Mouse (Mus musculus): ENCODE data around the gene Rasa1. TPM values are rescaled to one million over a fixed set of nuclear protein-coding genes. Genes with fewer than 3 reads are reported as not detected.
A peak's percentile ranks its signal among the peaks of the same experiment; 100 is the strongest.

The Rasa1 gene
- polyA plus RNA-seq, 1 experiment = 26.3 TPM

DNA sequence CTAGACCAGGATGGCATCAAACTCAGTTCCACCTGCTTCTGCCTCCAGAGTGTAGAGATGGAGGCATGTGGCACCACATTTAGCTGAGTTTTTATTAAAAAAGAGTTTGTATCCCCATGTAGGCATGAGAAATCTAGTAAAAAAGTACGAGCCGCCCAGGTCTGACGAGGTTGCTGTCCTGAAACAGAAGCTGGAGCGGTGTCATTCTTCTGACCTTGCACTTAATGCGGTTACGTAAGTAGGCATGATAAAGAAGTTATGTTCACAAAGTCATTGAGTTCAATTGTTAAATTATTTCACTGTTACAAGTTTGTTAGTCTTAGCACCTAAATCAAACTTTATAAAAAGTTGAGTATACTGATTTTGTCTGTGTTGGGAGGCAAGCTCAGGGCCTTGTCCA is 80.3 kb downstream of the Rasa1 start:
- no peak overlapping the region for H3K4me3 ChIP-seq (ENCODE audit: insufficient read depth, low read depth, low read length)
- H3K4me1 ChIP-seq (ENCODE audit: control insufficient read depth, insufficient read depth, insufficient read length, low read length) = no peaks in the 10 kb centered on the region
- H3K27ac ChIP-seq (replicated peaks; ENCODE audit: low read depth, low read length) = no peak overlapping the region

- no peak overlapping the region for H3K4me3 ChIP-seq (ENCODE audit: insufficient read depth, low read depth, low read length)
- H3K27ac ChIP-seq (replicated peaks; ENCODE audit: low read depth, low read length) = no peak overlapping the region
- no peaks in the 10 kb centered on the region for H3K4me1 ChIP-seq (ENCODE audit: control insufficient read depth, insufficient read depth, insufficient read length, low read length)
Observed at GRCm38 (mm10) chr13:85207493-85207892, 81.4 kb downstream of the Rasa1 start.

GRCm38 (mm10) chr13:85191253-85191652 is 97.7 kb downstream of the Rasa1 start:
- Histone ChIP-seq H3K4me1 (ENCODE audit: control insufficient read depth, insufficient read depth, insufficient read length, low read length) (peaks cover 5% of the 10 kb centered on the region; the same call in 1 of the 2 replicates), H3K27ac (replicated peaks; ENCODE audit: low read depth, low read length) (no peak overlapping the region), H3K4me3 (ENCODE audit: insufficient read depth, low read depth, low read length) (no peak overlapping the region)

- peak overlapping the region; percentile 67 for H3K27ac ChIP-seq (replicated peaks; ENCODE audit: low read depth, low read length)
- peaks cover 5% of the 10 kb centered on the region; the same call in 1 of the 2 replicates for H3K4me1 ChIP-seq (ENCODE audit: control insufficient read depth, insufficient read depth, insufficient read length, low read length)
Observed at GRCm38 (mm10) chr13:85189644-85190121, 99.2 kb downstream of the Rasa1 start.

GRCm38 (mm10) chr13:85188903-85189643 is 99.9 kb downstream of the Rasa1 start, which contains the start of gene Ccnh:
Gene Ccnh (plus strand): TSS chr13:85189408.
- peaks cover 5% of the 10 kb centered on the region; the same call in 1 of the 2 replicates for H3K4me1 ChIP-seq (ENCODE audit: control insufficient read depth, insufficient read depth, insufficient read length, low read length)
- H3K27ac ChIP-seq (replicated peaks; ENCODE audit: low read depth, low read length) = peak within 1 kb of the TSS; percentile 67
- peak within 1 kb of the TSS; percentile 91 for H3K4me3 ChIP-seq (ENCODE audit: insufficient read depth, low read depth, low read length)

More at GRCm38 (mm10) chr13:85189644-85190121, 99.2 kb downstream of the Rasa1 start:
- H3K4me3 ChIP-seq (ENCODE audit: insufficient read depth, low read depth, low read length) = peak overlapping the region; percentile 91

Other genes starting within 250 kb of the Rasa1 start
- gene Ccnh, start 99.7 kb downstream of the Rasa1 start, polyA plus RNA-seq (2012; ENCODE audit: insufficient read depth, insufficient read length, missing spikeins) = 55.1 and 58.8 TPM in 2 replicates